Mouse (Mus musculus) midbrain, embryonic 16.5 days (tissue): Measurements from ENCODE around the gene Spata20. TPM values are rescaled to one million over a fixed set of nuclear protein-coding genes. Genes with fewer than 3 reads are reported as not detected.

Source experiments
- ATAC-seq: fragments of 200-750 bp; cut with Nextera tagmentation; 2 replicates; pipeline ENCODE4 v1.8.0; 2017; ENCODE audit warnings: moderate TSS enrichment
- H3K27ac ChIP-seq: fragments of 300-500 bp; sonication (generic); 2 replicates; pipeline ENCODE4 v1.5.1; 2014; ENCODE audit warnings: mild to moderate bottlenecking, low read length, mixed read lengths
- H3K27me3 ChIP-seq: fragments of 300-500 bp; sonication (generic); 2 replicates; pipeline ENCODE4 v1.6.1; 2014; ENCODE audit warnings: low read depth, low read length, mixed read lengths; ENCODE audit not compliant: control insufficient read depth, insufficient read depth
- H3K36me3 ChIP-seq: fragments of 300-500 bp; sonication (generic); 2 replicates; pipeline ENCODE4 v1.6.1; 2014; ENCODE audit warnings: mild to moderate bottlenecking, low read length, moderate library complexity, mixed read lengths; ENCODE audit not compliant: control insufficient read depth, insufficient read depth
- H3K4me1 ChIP-seq: fragments of 300-500 bp; sonication (generic); 2 replicates; pipeline ENCODE4 v1.6.1; 2014; ENCODE audit warnings: mild to moderate bottlenecking, low read length, mixed read lengths; ENCODE audit not compliant: control insufficient read depth, insufficient read depth
- H3K4me2 ChIP-seq: fragments of 300-500 bp; sonication (generic); 2 replicates; pipeline ENCODE4 v1.6.1; 2014; ENCODE audit warnings: mild to moderate bottlenecking, low read length, mixed read lengths
- H3K4me3 ChIP-seq: fragments of 300-500 bp; sonication (generic); 2 replicates; pipeline ENCODE4 v1.5.1; 2014; ENCODE audit warnings: low read depth, mild to moderate bottlenecking, low read length, moderate library complexity, mixed read lengths
- H3K9ac ChIP-seq: fragments of 300-500 bp; sonication (generic); 2 replicates; pipeline ENCODE4 v1.6.1; 2014; ENCODE audit warnings: low read depth, low read length, mixed read lengths
- H3K9me3 ChIP-seq: fragments of 300-500 bp; sonication (generic); replicated peaks from 2 replicates; pipeline ENCODE4 v1.6.1; 2014; ENCODE audit warnings: mild to moderate bottlenecking, low read length, mixed read lengths; ENCODE audit not compliant: control insufficient read depth, poor library complexity, severe bottlenecking
- WGBS: fragments of 180-500 bp; shearing (Covaris S2); extraction: QIAGEN DNeasy Blood & Tissue Kit; methylation state at CpG from one replicate; pipeline ENCODE4 v1.1.7; 2014; 5-methylcytosine and 5-hydroxymethylcytosine counted together
- polyA plus RNA-seq: library from polyadenylated mRNA; unstranded; fragments of >200 nt; fragmentation: Nextera tagmentation; extraction: Ambion mirVana; gene quantifications from 2 replicates; pipeline ENCODE4 v1.2.1, GENCODE M21; 2015

Spata20 gene
- polyA plus RNA-seq, 1 experiment from 2014 or later = 0.43 TPM

DNA sequence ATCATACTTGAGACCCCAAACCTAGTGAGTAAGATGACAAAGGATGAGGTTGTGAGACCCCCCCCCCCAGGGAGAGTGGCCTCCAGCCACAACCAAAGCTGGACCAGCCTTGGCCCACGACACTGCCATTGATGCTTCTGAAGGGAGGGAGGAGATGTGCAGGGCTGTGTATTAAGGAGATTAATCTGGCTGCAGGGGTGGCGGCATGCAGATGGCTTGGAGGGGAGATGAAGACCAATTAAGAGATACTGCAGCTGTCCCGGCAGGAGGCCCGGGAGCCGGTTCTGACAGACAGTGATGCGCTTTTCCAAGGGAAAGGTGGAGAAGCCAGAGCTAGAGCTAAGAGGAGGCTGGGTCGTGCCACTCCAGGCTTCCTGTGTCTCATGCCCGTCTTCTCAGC lies 36.7 kb downstream of the Spata20 start:
- Histone ChIP-seq H3K36me3 (peaks cover 2% of the 10 kb centered on the region; the same call in 1 of the 2 replicates), H3K4me2 (no peak overlapping the region), H3K9ac (no peak overlapping the region; the same call in 1 of the 2 replicates), H3K27me3 (no peaks in the 10 kb centered on the region), H3K9me3 (no peaks in the 10 kb centered on the region), H3K4me3 (no peak overlapping the region), H3K4me1 (peaks cover 40% of the 10 kb centered on the region), H3K27ac (peak overlapping the region; percentile 64)
- ATAC-seq = 0 out of 2 replicates have a peak, but pooled peaks have one; percentile 19
- WGBS = 18% methylated on average over 8 of the region's 8 CpGs

DNA sequence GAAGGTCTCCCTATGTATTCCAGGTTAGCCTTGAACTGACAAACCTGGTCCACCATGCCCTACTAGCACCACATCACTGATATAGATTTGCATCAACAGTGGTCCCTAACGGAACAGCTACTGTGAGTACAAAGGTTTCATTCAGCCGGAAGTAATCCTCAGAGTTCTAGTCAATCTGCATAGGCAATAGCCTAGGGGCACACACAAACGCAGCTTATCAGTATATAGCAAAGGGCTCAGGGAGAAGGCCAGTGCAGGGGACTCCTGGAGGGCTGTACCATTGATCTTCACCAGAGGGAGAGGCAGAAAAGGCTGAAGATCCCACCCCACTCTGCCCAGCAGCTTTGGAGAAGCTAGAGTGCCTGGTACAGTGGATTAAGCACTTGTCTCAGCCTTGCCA lies 39.0 kb downstream of the Spata20 start:
- H3K36me3 ChIP-seq = peaks cover 11% of the 10 kb centered on the region; the same call in 1 of the 2 replicates
- WGBS = 13% methylated on average over 3 of the region's 3 CpGs
- H3K27me3 ChIP-seq = no peaks in the 10 kb centered on the region
- peaks cover 44% of the 10 kb centered on the region for H3K4me1 ChIP-seq
- H3K9me3 ChIP-seq = no peaks in the 10 kb centered on the region
- H3K9ac ChIP-seq = no peak overlapping the region
- H3K4me3 ChIP-seq = no peak overlapping the region
- no peak for ATAC-seq
- no peak overlapping the region for H3K4me2 ChIP-seq
- peak overlapping the region; percentile 20; the same call in 1 of the 2 replicates for H3K27ac ChIP-seq

DNA sequence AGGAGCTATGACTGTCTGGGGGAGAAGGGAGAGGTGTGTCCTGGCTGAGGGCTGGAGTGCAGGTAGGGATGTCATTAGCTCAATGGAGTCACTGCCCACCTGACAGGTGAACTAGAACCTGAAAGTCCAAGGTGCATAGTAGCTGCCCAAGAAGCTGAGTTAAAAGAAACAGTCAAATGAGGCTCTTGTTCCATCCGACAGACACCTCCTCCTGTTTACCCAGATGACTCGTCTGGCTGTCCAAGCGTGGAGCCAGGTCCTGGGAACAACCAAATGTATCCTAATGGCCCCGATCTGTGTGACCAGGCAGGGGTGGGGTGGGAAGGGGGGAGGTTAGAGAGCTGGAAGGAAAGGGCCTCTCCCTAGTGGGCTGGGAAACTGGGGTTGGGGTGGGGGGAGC lies 40.7 kb downstream of the Spata20 start:
- Histone ChIP-seq H3K4me3 (no peak overlapping the region), H3K4me1 (peaks cover 54% of the 10 kb centered on the region), H3K27ac (no peak overlapping the region), H3K9ac (no peak overlapping the region), H3K27me3 (no peaks in the 10 kb centered on the region), H3K4me2 (no peak overlapping the region), H3K9me3 (no peaks in the 10 kb centered on the region), H3K36me3 (peaks cover 11% of the 10 kb centered on the region; the same call in 1 of the 2 replicates)
- ATAC-seq = no peak
- whole genome bisulfite sequencing = 36% methylated on average over 4 of the region's 4 CpGs

DNA sequence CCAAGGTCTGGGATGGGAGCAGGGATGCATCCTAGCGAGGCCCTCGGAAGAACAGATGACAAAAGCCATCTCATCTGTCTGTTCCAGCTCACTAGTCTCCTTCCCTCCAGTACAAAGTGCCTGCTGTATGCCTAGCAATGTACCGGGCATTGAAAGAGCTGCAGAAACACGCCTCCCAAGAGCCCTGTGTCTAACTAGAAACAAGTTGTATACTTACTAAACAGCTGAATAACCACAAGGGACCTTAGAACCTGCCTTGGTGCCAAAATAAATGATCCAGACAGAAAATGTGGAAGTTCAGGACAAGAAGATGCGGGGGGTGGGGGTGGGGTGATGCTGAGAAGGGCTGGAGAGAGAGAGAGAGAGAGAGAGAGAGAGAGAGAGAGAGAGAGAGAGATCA lies 41.1 kb downstream of the Spata20 start:
- peaks cover 11% of the 10 kb centered on the region; the same call in 1 of the 2 replicates for H3K36me3 ChIP-seq
- H3K9ac ChIP-seq = no peak overlapping the region
- H3K27ac ChIP-seq = no peak overlapping the region
- no peak overlapping the region for H3K4me3 ChIP-seq
- no peak overlapping the region for H3K4me2 ChIP-seq
- WGBS = 44% methylated on average over 5 of the region's 5 CpGs
- no peak for ATAC-seq
- peaks cover 51% of the 10 kb centered on the region for H3K4me1 ChIP-seq
- H3K27me3 ChIP-seq = no peaks in the 10 kb centered on the region
- no peaks in the 10 kb centered on the region for H3K9me3 ChIP-seq

DNA sequence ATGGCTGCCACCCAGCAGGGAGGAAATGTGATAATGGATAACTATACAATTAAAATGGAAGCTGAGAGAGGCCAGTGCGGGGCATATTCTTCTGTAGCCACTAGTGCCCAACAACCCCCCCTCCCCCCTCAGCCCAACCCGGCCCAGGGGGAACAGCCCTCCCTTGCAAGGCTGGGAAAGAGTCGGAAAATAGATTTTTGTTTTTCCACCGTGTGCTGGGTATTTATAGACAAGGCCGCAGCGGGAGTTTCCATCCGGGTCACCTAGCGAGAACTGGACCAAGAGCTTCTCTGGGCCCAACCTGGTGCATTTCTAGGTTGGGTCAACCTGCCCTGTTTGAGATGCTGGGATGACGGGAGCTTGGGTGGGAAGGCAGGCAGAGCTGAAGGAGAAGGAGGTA lies 44.2 kb downstream of the Spata20 start:
- H3K9me3 ChIP-seq = no peaks in the 10 kb centered on the region
- H3K4me1 ChIP-seq = peaks cover 33% of the 10 kb centered on the region
- 52% methylated on average over 9 of the region's 9 CpGs for WGBS
- peaks cover 19% of the 10 kb centered on the region for H3K36me3 ChIP-seq
- H3K4me2 ChIP-seq = no peak overlapping the region
- 0 out of 2 replicates have a peak overlapping the region, but pooled peaks have one; percentile 41 for H3K27ac ChIP-seq
- no peak for ATAC-seq
- H3K27me3 ChIP-seq = no peaks in the 10 kb centered on the region
- H3K9ac ChIP-seq = no peak overlapping the region
- H3K4me3 ChIP-seq = no peak overlapping the region

DNA sequence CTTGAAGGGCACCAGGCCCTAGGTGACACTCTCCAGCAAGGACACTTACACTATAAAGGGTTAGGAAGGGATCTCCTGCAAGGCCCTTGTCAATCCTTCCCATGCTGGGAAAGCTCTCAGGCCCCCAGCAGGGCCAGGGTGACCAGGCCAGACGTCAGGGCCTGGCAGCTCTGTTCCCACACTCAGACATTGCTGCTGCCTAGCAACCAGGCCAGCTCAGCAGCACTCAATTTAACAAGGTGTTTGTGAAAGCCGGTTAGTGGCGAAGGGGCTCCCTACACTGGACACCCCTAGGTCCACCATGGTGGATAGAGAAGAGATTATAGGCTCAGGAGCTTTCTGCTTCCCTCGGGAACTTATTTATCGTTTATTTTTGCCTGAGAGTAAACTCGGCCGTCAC lies 44.9 kb downstream of the Spata20 start:
- ATAC-seq = peak; percentile 44; the same call in 1 of the 2 replicates
- WGBS = 24% methylated on average over 7 of the region's 7 CpGs
- peaks cover 33% of the 10 kb centered on the region for H3K4me1 ChIP-seq

DNA sequence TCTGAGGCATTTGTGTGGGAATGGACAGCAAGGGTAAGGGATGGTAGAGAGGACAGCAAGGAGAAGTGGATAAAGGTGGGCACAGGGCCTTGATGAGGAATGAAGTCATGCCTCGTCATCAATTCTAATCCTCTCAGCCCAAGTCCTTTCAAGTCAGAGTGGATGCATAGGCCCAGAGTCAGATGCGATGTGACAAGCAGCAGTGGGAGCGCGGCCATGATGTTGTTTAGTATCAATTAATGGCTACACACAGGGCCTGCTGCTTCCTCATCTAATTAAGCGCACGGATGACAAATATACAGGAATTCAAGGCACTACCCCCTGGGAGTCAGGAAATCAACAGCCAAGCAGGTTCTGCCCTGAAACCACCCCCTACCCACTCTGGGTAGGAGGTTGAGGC lies 45.6 kb downstream of the Spata20 start:
- Histone ChIP-seq H3K9me3 (no peaks in the 10 kb centered on the region), H3K27ac (no peak overlapping the region; the same call in 1 of the 2 replicates), H3K36me3 (peaks cover 19% of the 10 kb centered on the region), H3K4me2 (no peak overlapping the region), H3K4me1 (peaks cover 32% of the 10 kb centered on the region), H3K9ac (no peak overlapping the region), H3K4me3 (no peak overlapping the region), H3K27me3 (no peaks in the 10 kb centered on the region)
- 48% methylated on average over 6 of the region's 6 CpGs for WGBS
- ATAC-seq = 0 out of 2 replicates have a peak, but pooled peaks have one; percentile 10

More for the DNA sequence above, 44.9 kb downstream of the Spata20 start:
- H3K9ac ChIP-seq = no peak overlapping the region
- H3K4me2 ChIP-seq = no peak overlapping the region
- peak overlapping the region; percentile 61 for H3K27ac ChIP-seq
- no peaks in the 10 kb centered on the region for H3K27me3 ChIP-seq
- H3K9me3 ChIP-seq = no peaks in the 10 kb centered on the region
- no peak overlapping the region for H3K4me3 ChIP-seq
- peaks cover 19% of the 10 kb centered on the region for H3K36me3 ChIP-seq

DNA sequence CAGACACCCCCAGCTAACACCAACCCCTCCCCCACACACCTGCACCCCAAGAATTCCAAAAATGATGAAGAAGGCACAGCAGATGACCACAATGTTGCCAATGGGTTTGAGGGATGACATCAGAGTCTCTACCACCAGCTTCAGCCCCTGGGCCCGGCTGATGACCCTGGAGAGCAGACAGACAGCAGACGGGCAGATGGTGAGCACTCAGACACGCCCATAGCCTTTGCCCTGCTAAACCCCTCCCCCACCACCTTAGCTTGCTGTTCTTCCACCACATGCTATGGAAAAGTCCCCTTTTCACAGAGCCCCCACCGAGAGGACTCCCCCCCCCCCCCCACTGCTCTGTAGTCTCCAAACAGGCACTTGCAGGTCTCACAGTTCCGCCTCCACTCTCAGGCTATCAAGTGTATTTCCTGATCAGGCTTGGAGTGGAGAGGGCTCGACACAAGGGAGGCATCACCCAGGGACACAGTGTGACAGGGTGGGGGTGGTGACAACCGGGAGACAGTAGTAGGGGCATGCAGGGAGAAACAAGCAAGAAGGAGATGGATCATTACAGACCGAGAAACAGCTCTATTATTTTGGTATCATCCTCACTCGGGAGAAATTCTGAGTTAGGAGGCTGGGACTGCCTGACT lies 56.8 kb downstream of the Spata20 start:
- peaks cover 18% of the 10 kb centered on the region for H3K36me3 ChIP-seq
- 0 out of 2 replicates have a peak overlapping the region, but pooled peaks have one; percentile 18 for H3K27ac ChIP-seq
- H3K9me3 ChIP-seq = no peaks in the 10 kb centered on the region
- H3K4me1 ChIP-seq = peaks cover 18% of the 10 kb centered on the region
- ATAC-seq = no peak
- no peak overlapping the region for H3K9ac ChIP-seq
- no peaks in the 10 kb centered on the region for H3K27me3 ChIP-seq
- H3K4me2 ChIP-seq = no peak overlapping the region
- H3K4me3 ChIP-seq = no peak overlapping the region
- 30% methylated on average over 8 of the region's 9 CpGs for WGBS
